Mouse (Mus musculus): ENCODE measurements at regions not wholly inside any gene's neighbourhood (a gene's known extent, or its start where the extent isn't known, plus 50 kb on each side); places are given as distances from the start of the nearest gene placed in this dataset.
"Not testable (repeated sequence)": the region's sequence is repeated elsewhere in the genome, so short reads cannot be mapped to it uniquely, and the experiment has no call there.

DNA sequence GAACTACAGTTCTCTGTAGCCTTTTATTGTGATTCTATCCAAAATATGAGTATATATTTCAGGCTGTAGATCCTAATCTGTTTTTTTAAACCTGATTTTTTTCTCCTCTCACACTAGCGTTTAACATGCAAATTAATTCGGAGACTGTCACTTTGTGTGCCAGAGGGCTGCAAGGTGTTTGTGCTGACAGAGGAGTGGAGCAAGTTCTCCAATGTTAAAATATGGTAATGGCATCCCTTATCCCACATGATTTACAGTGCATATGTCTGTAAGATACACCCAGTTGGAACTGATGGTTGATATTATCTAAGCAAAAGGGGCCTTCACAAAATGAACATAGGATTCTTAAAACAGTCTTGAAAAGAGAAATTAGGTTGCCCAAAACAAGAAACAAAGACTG lies 90.1 kb upstream of the Hdac2 start:
- ATAC-seq (no peak), DNase-seq (ENCODE audit: low spot score) (no peak)
- 70% methylated on average over 2 of the region's 2 CpGs for WGBS
- no peak overlapping the region for H3K27ac ChIP-seq
- H3K36me3 ChIP-seq (ENCODE audit: insufficient read depth, low read length): no peaks in the 10 kb centered on the region
- no peak overlapping the region for H3K4me3 ChIP-seq (ENCODE audit: low read length)
- H3K9ac ChIP-seq (replicated peaks; ENCODE audit: low read length): no peak overlapping the region
- H3K9me3 ChIP-seq (ENCODE audit: low read length): no peaks in the 10 kb centered on the region
- H3K4me2 ChIP-seq (ENCODE audit: low read depth, low read length): no peak overlapping the region
- H3K27me3 ChIP-seq (ENCODE audit: insufficient read depth, low read length): no peaks in the 10 kb centered on the region
- TF ChIP-seq CTCF (IDR thresholded peaks at IDR 0.05; ENCODE audit: low read depth): no peak
- no peaks in the 10 kb centered on the region for H3K4me1 ChIP-seq (ENCODE audit: insufficient read depth, low read length)

DNA sequence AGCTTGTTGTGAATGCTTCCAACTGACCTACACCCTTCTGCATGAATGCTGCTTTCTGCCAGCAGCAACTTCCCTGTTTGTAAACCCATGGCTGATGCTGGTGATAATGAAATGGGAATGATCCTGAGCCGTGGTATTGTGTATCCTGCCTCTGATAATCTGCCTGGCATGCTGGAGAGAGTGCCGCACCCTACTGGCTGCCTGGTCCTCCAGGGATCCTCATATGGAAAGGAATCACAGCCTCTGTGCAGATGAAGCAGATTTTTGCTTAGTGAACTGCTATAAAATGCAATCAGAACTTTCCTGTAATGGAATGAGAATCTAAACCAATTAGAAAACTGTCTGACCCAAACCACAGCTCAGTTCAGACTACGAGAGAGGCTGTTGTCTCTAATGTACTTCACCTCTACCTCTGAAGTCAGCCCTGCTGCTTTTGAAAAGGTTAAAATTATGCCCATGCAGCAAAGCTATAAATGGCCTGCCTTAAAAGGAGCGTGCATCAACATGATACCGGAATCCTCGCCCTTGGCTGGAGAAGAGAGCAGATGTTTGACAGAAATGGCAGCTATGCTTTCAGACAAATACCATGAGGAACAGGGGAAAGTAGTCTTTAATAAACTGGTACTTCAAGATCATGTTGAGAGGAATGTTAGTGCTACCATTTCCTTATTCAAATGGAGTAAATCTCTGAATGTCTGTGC lies 76.3 kb upstream of the Hdac2 start:
- H3K9me3 ChIP-seq (ENCODE audit: low read length): no peaks in the 10 kb centered on the region
- no peaks in the 10 kb centered on the region for H3K4me1 ChIP-seq (ENCODE audit: insufficient read depth, low read length)
- no peak overlapping the region for H3K9ac ChIP-seq (replicated peaks; ENCODE audit: low read length)
- H3K27me3 ChIP-seq (ENCODE audit: insufficient read depth, low read length): no peaks in the 10 kb centered on the region
- H3K36me3 ChIP-seq (ENCODE audit: insufficient read depth, low read length): no peaks in the 10 kb centered on the region
- TF ChIP-seq CTCF (IDR thresholded peaks at IDR 0.05; ENCODE audit: low read depth): no peak
- WGBS: 57% methylated on average over 6 of the region's 6 CpGs
- ATAC-seq: no peak
- H3K27ac ChIP-seq: no peak overlapping the region
- H3K4me3 ChIP-seq (ENCODE audit: low read length): no peak overlapping the region
- H3K4me2 ChIP-seq (ENCODE audit: low read depth, low read length): no peak overlapping the region
- DNase-seq (ENCODE audit: low spot score): peak; percentile 9

DNA sequence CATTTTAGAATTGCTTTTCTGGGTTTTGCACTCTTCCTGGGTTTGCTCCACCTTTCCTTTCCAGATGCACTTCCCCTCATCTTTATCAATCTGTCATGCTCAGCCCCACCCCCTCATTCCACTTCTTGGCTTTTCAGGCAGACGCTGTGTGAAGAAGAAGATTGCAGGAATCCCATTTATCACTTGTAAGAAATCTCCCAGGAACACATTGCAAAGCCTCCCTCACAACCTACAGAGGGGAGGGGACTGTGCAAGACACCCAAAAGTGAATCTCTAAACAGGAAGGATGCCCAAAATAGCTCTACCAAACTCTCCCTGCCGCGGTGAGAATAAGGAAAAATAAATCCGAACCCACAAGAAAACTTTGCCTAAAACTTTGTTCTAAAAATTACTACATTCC lies 65.5 kb upstream of the Hdac2 start:
- Histone ChIP-seq H3K4me2 (ENCODE audit: low read depth, low read length) (no peak overlapping the region), H3K9ac (replicated peaks; ENCODE audit: low read length) (no peak overlapping the region), H3K27ac (no peak overlapping the region), H3K27me3 (ENCODE audit: insufficient read depth, low read length) (no peaks in the 10 kb centered on the region), H3K4me1 (ENCODE audit: insufficient read depth, low read length) (no peaks in the 10 kb centered on the region), H3K9me3 (ENCODE audit: low read length) (no peaks in the 10 kb centered on the region), H3K36me3 (ENCODE audit: insufficient read depth, low read length) (no peaks in the 10 kb centered on the region), H3K4me3 (ENCODE audit: low read length) (no peak overlapping the region)
- TF ChIP-seq CTCF (IDR thresholded peaks at IDR 0.05; ENCODE audit: low read depth): no peak
- 71% methylated on average over 4 of the region's 4 CpGs for WGBS
- DNase-seq (ENCODE audit: low spot score) (no peak), ATAC-seq (no peak)

DNA sequence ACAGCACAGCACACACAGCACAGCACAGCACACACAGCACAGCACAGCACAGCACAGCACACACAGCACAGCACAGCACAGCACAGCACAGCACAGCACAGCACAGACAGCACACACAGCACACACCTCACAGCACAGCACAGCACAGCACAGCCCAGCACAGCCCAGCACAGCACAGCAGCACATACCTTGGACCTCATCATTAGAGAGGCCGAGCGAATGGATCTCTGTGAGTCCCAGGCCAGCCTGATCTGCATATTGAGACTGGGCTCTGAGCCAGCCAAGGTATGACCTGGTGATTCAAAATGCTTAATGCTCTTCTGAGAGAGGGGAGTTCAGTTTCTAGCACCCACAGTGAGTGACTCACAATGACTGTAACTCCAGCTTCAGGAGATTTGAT lies 56.3 kb upstream of the Hdac2 start:
- H3K27me3 ChIP-seq (ENCODE audit: insufficient read depth, low read length); H3K4me1 ChIP-seq (ENCODE audit: insufficient read depth, low read length); ATAC-seq; H3K9ac ChIP-seq (replicated peaks; ENCODE audit: low read length); DNase-seq (ENCODE audit: low spot score); H3K4me3 ChIP-seq (ENCODE audit: low read length); H3K9me3 ChIP-seq (ENCODE audit: low read length); H3K36me3 ChIP-seq (ENCODE audit: insufficient read depth, low read length); H3K4me2 ChIP-seq (ENCODE audit: low read depth, low read length); H3K27ac ChIP-seq: not testable (repeated sequence)
- 78% methylated on average over 2 of the region's 2 CpGs for WGBS

DNA sequence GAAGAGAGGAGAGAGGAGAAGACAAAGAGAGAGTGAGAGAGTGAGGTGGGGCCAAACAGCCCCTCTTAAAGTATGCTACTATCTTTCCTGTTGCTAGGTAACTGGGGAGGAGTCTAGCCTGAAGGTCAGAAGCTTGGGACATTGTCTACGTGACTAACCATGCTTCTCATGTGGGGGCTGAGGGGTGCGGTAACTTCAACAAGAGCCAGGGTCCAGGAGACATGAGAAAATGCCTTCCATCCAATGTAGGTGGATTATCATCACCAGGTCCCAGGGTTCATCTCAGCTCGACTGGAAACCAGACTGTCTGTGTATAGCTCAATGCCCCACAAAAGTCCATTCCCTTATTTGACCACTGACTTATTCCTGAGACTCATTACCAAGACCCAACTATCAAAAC lies 50.6 kb upstream of the Hdac2 start:
- no peak for TF ChIP-seq CTCF (IDR thresholded peaks at IDR 0.05; ENCODE audit: low read depth)

DNA sequence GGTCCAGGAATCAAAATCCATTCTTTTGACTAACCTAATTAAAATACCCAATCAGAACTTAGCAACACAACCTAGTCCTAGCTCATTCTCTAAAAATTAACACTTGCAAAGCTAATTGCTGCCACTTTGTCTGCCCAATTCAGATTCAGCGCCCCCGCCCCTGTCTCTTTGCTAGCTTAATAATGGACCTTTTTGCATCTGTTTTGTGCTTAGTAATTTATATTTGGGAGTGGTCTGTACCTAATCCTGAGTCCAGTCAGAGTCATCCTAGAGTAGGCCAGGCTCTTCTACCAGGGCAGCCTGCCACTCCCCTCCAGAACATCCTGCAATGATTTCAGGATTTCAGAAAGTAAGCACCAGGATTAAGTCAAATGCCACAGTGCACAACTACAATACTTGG lies 50.2 kb upstream of the Hdac2 start:
- Histone ChIP-seq H3K4me2 (ENCODE audit: low read depth, low read length) (no peak overlapping the region), H3K9ac (replicated peaks; ENCODE audit: low read length) (no peak overlapping the region), H3K9me3 (ENCODE audit: low read length) (no peaks in the 10 kb centered on the region), H3K27ac (no peak overlapping the region), H3K36me3 (ENCODE audit: insufficient read depth, low read length) (no peaks in the 10 kb centered on the region), H3K27me3 (ENCODE audit: insufficient read depth, low read length) (no peaks in the 10 kb centered on the region), H3K4me1 (ENCODE audit: insufficient read depth, low read length) (no peaks in the 10 kb centered on the region), H3K4me3 (ENCODE audit: low read length) (no peak overlapping the region)
- TF ChIP-seq CTCF (IDR thresholded peaks at IDR 0.05; ENCODE audit: low read depth): no peak
- DNase-seq (ENCODE audit: low spot score) (no peak), ATAC-seq (no peak)
- 95% methylated on average over 2 of the region's 2 CpGs for WGBS

More for the DNA sequence above, 50.6 kb upstream of the Hdac2 start:
- DNase-seq (ENCODE audit: low spot score) (no peak), ATAC-seq (no peak)
- no peak overlapping the region for H3K9ac ChIP-seq (replicated peaks; ENCODE audit: low read length)
- no peaks in the 10 kb centered on the region for H3K27me3 ChIP-seq (ENCODE audit: insufficient read depth, low read length)
- H3K36me3 ChIP-seq (ENCODE audit: insufficient read depth, low read length): no peaks in the 10 kb centered on the region
- H3K27ac ChIP-seq: no peak overlapping the region
- no peaks in the 10 kb centered on the region for H3K9me3 ChIP-seq (ENCODE audit: low read length)
- 62% methylated on average over 3 of the region's 3 CpGs for WGBS
- H3K4me3 ChIP-seq (ENCODE audit: low read length): no peak overlapping the region
- no peak overlapping the region for H3K4me2 ChIP-seq (ENCODE audit: low read depth, low read length)
- H3K4me1 ChIP-seq (ENCODE audit: insufficient read depth, low read length): no peaks in the 10 kb centered on the region

Measured in hindbrain, postnatal 0 days (tissue).